Mouse (Mus musculus) cortical plate, adult 2 months (tissue): ENCODE measurements around the gene Ankrd44.

Source experiments
- CTCF ChIP-seq: fragments of 200-500 bp; IDR thresholded peaks from 2 replicates; pipeline ENCODE4 v1.5.1; 2011; ENCODE audit warnings: mild to moderate bottlenecking, control low read depth, low read length; ENCODE audit not compliant: insufficient read depth; ENCODE audit errors: extremely low read depth
- POLR2A ChIP-seq: fragments of 200-500 bp; IDR thresholded peaks from 2 replicates; pipeline ENCODE4 v1.6.1; 2011; ENCODE audit warnings: mild to moderate bottlenecking, low read length, control low read depth; ENCODE audit not compliant: insufficient read depth; ENCODE audit errors: extremely low read depth

DNA sequence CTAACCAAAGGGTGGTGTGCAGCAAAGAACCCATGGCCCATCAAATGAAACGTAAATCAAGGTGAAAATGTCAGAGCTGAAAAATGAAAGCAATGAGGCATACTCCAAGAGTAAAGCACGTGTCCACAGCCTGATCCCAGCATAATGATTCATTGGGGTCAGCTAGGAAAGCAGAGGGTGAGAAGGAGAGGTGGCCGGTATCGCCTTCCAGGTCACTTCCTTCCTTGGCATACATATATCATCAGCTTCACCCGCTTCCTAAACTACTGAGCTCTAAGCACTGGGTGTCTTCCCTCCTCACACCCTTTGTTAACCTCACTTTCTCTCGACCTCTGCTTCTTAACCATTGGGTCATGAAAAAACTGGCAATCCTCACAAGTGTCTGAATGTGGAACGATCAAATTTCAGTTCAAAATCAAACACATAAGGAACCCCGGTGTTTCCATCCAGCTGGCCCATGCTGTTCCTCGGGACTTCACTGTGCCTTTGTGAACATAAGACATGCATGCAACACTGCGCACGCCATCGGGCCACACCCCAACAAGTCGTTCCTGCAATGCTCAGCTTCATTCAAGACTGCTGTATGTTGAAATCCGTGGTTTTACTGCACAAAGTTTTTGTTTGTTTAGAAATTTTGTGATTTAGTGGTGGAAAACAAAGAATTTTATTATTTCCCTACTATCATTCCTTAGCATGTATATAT, 101.9 kb downstream of the Ankrd44 start:
- no peak for TF ChIP-seq CTCF
- no peak for TF ChIP-seq POLR2A
